Mouse (Mus musculus): Measurements from ENCODE around the gene Arhgef40. TPM values are rescaled to one million over a fixed set of nuclear protein-coding genes. Genes with fewer than 3 reads are reported as not detected.
A peak's percentile ranks its signal among the peaks of the same experiment; 100 is the strongest.

Arhgef40 gene
- polyA plus RNA-seq, 1 experiment from 2014 or later = 63.4 TPM

DNA sequence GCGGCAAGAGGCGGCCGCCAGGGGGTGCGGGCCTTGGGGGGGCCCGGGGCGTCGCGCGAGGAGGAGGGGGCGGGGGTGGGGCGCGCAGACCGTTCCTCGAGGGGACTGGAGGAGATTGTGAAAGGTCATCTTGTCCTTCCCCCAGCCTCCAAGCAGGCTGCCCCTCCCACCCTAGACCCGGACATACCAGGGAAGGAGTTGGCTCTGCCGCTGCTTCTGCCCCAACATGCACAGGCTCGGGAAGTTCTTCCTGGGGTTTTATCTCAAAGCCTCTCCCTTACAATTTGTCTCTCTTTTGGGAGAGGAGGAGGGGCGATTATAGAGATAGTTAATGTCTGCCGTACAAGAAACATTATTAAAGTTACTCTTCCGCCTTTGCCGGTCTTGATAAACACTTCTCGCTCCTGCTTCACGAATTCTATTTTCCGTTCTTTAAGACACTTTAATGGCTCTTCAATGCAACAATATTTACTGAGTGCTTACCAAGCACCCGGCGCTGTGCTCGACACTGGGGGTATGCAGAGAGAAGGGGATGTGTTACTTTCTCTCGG, 30.3 kb downstream of the Arhgef40 start:
- H3K4me3 ChIP-seq (ENCODE audit: low read length) = peak overlapping the region; percentile 69
- no peaks in the 10 kb centered on the region for H3K9me3 ChIP-seq (ENCODE audit: control insufficient read depth, low read length)
- H3K27ac ChIP-seq (ENCODE audit: low read depth, low read length) = peak overlapping the region; percentile 96
- H3K9ac ChIP-seq (ENCODE audit: low read depth, low read length) = peak overlapping the region; percentile 88
- no peaks in the 10 kb centered on the region for H3K27me3 ChIP-seq (replicated peaks; ENCODE audit: control insufficient read depth, insufficient read depth, low read length)
- peak overlapping the region; percentile 65 for H3K4me2 ChIP-seq (ENCODE audit: low read length)
- H3K36me3 ChIP-seq (ENCODE audit: control insufficient read depth, insufficient read depth, low read length) = no peaks in the 10 kb centered on the region
- H3K4me1 ChIP-seq (ENCODE audit: control insufficient read depth, insufficient read depth, low read depth, low read length) = peaks cover 56% of the 10 kb centered on the region
- peak; percentile 24; the same call in 1 of the 2 replicates for ATAC-seq
- WGBS = under 1% methylated on average over 17 of the region's 28 CpGs

GRCm38 (mm10) chr14:52015445-52016100, 31.1 kb downstream of the Arhgef40 start, which contains the start of gene Tmem253:
Gene Tmem253 (plus strand): TSS chr14:52015658.
- no peak for ATAC-seq
- WGBS = 23% methylated on average over 6 of the region's 6 CpGs
- H3K27me3 ChIP-seq (replicated peaks; ENCODE audit: control insufficient read depth, insufficient read depth, low read length) = no peaks in the 10 kb centered on the region

GRCm38 (mm10) chr14:52016625-52017405, 32.3 kb downstream of the Arhgef40 start:
- H3K9me3 ChIP-seq (ENCODE audit: control insufficient read depth, low read length) = no peaks in the 10 kb centered on the region
- no peak for ATAC-seq
- H3K27me3 ChIP-seq (replicated peaks; ENCODE audit: control insufficient read depth, insufficient read depth, low read length) = no peaks in the 10 kb centered on the region
- H3K4me2 ChIP-seq (ENCODE audit: low read length) = no peak overlapping the region
- WGBS = 76% methylated on average over 13 of the region's 13 CpGs
- no peaks in the 10 kb centered on the region for H3K36me3 ChIP-seq (ENCODE audit: control insufficient read depth, insufficient read depth, low read length)
- no peak overlapping the region for H3K4me3 ChIP-seq (ENCODE audit: low read length)
- peaks cover 47% of the 10 kb centered on the region for H3K4me1 ChIP-seq (ENCODE audit: control insufficient read depth, insufficient read depth, low read depth, low read length)
- 0 out of 2 replicates have a peak overlapping the region, but pooled peaks have one; percentile 17 for H3K9ac ChIP-seq (ENCODE audit: low read depth, low read length)
- no peak overlapping the region for H3K27ac ChIP-seq (ENCODE audit: low read depth, low read length)

More at GRCm38 (mm10) chr14:52015445-52016100, 31.1 kb downstream of the Arhgef40 start, which contains the start of gene Tmem253:
- H3K9ac ChIP-seq (ENCODE audit: low read depth, low read length) = peak within 1 kb of the TSS; percentile 88
- peak within 1 kb of the TSS; percentile 65 for H3K4me2 ChIP-seq (ENCODE audit: low read length)
- peaks cover 51% of the 10 kb centered on the region for H3K4me1 ChIP-seq (ENCODE audit: control insufficient read depth, insufficient read depth, low read depth, low read length)
- H3K27ac ChIP-seq (ENCODE audit: low read depth, low read length) = peak within 1 kb of the TSS; percentile 96
- peak within 1 kb of the TSS; percentile 69 for H3K4me3 ChIP-seq (ENCODE audit: low read length)
- no peaks in the 10 kb centered on the region for H3K9me3 ChIP-seq (ENCODE audit: control insufficient read depth, low read length)
- H3K36me3 ChIP-seq (ENCODE audit: control insufficient read depth, insufficient read depth, low read length) = no peaks in the 10 kb centered on the region

GRCm38 (mm10) chr14:52017662-52018061, 33.1 kb downstream of the Arhgef40 start:
- H3K9me3 ChIP-seq (ENCODE audit: control insufficient read depth, low read length) = no peaks in the 10 kb centered on the region
- no peak overlapping the region for H3K4me3 ChIP-seq (ENCODE audit: low read length)
- H3K4me2 ChIP-seq (ENCODE audit: low read length) = no peak overlapping the region
- H3K27ac ChIP-seq (ENCODE audit: low read depth, low read length) = no peak overlapping the region
- 82% methylated on average over 4 of the region's 4 CpGs for WGBS
- no peak for ATAC-seq
- peaks cover 40% of the 10 kb centered on the region for H3K4me1 ChIP-seq (ENCODE audit: control insufficient read depth, insufficient read depth, low read depth, low read length)
- H3K36me3 ChIP-seq (ENCODE audit: control insufficient read depth, insufficient read depth, low read length) = no peaks in the 10 kb centered on the region
- no peaks in the 10 kb centered on the region for H3K27me3 ChIP-seq (replicated peaks; ENCODE audit: control insufficient read depth, insufficient read depth, low read length)
- no peak overlapping the region for H3K9ac ChIP-seq (ENCODE audit: low read depth, low read length)

- Histone ChIP-seq H3K4me3 (ENCODE audit: low read length) (peak overlapping the region; percentile 68), H3K9ac (ENCODE audit: low read depth, low read length) (peak overlapping the region; percentile 91), H3K4me2 (ENCODE audit: low read length) (peak overlapping the region; percentile 73), H3K4me1 (ENCODE audit: control insufficient read depth, insufficient read depth, low read depth, low read length) (peaks cover 35% of the 10 kb centered on the region), H3K27ac (ENCODE audit: low read depth, low read length) (peak overlapping the region; percentile 98), H3K36me3 (ENCODE audit: control insufficient read depth, insufficient read depth, low read length) (no peaks in the 10 kb centered on the region), H3K9me3 (ENCODE audit: control insufficient read depth, low read length) (no peaks in the 10 kb centered on the region), H3K27me3 (replicated peaks; ENCODE audit: control insufficient read depth, insufficient read depth, low read length) (no peaks in the 10 kb centered on the region)
- no peak for ATAC-seq
- WGBS = 89% methylated on average over 15 of the region's 15 CpGs
Observed at GRCm38 (mm10) chr14:52018248-52019050, 33.9 kb downstream of the Arhgef40 start.

- Histone ChIP-seq H3K4me3 (ENCODE audit: low read length) (peak overlapping the region; percentile 68), H3K9me3 (ENCODE audit: control insufficient read depth, low read length) (no peaks in the 10 kb centered on the region), H3K27me3 (replicated peaks; ENCODE audit: control insufficient read depth, insufficient read depth, low read length) (no peaks in the 10 kb centered on the region), H3K9ac (ENCODE audit: low read depth, low read length) (peak overlapping the region; percentile 91), H3K36me3 (ENCODE audit: control insufficient read depth, insufficient read depth, low read length) (no peaks in the 10 kb centered on the region), H3K4me2 (ENCODE audit: low read length) (peak overlapping the region; percentile 73), H3K27ac (ENCODE audit: low read depth, low read length) (peak overlapping the region; percentile 98), H3K4me1 (ENCODE audit: control insufficient read depth, insufficient read depth, low read depth, low read length) (peaks cover 35% of the 10 kb centered on the region)
- WGBS = 28% methylated on average over 12 of the region's 12 CpGs
- no peak; the same call in 1 of the 2 replicates for ATAC-seq
Observed at GRCm38 (mm10) chr14:52019051-52019589, 34.6 kb downstream of the Arhgef40 start.

GRCm38 (mm10) chr14:52019590-52020340, 35.2 kb downstream of the Arhgef40 start:
- H3K4me1 ChIP-seq (ENCODE audit: control insufficient read depth, insufficient read depth, low read depth, low read length) = peaks cover 35% of the 10 kb centered on the region
- ATAC-seq = peak; percentile 91
- H3K27me3 ChIP-seq (replicated peaks; ENCODE audit: control insufficient read depth, insufficient read depth, low read length) = no peaks in the 10 kb centered on the region
- H3K27ac ChIP-seq (ENCODE audit: low read depth, low read length) = peak overlapping the region; percentile 98
- no peaks in the 10 kb centered on the region for H3K9me3 ChIP-seq (ENCODE audit: control insufficient read depth, low read length)
- peak overlapping the region; percentile 91 for H3K9ac ChIP-seq (ENCODE audit: low read depth, low read length)
- H3K4me3 ChIP-seq (ENCODE audit: low read length) = peak overlapping the region; percentile 68
- peak overlapping the region; percentile 73 for H3K4me2 ChIP-seq (ENCODE audit: low read length)
- no peaks in the 10 kb centered on the region for H3K36me3 ChIP-seq (ENCODE audit: control insufficient read depth, insufficient read depth, low read length)
- WGBS = under 1% methylated on average over 58 of the region's 74 CpGs

All from hindbrain, embryonic 16.5 days (tissue).